In the genomic region with DNA sequence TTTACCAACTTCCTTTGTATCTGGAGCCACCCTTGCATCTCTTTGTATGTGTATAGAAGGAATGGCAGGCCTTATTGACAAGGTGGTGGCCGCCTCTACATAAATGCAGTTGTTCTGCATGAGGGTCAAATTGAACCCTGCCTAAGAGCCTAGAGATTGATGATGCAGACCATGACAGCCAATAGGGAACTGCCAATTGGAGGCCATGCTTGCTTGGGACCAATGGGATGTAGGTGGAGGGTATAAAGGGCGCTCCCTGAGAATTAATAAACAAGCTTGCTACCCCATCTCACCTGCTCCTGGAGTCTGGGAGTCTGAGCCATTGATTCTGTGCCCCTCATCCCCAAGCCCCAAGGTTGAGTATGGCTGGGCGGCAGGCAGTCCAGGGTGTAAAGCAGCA, we compare ENCODE assay signal across 31 mouse cellular contexts.
DNase-seq lines count a peak whose midpoint lies in the region; ATAC-seq and TF ChIP-seq lines count a peak whose summit lies in the region.
"Had no signal": no experiment of that assay in that cellular context is flagged by ENCODE, and none has a peak within 500 bp of the region (broad histone marks: within the 10 kb centered on the region; RNA-seq: fewer than 3 reads in every experiment).

No protein-coding gene starts in this region.

- no peak for TF ChIP-seq POLR2A in CH12.LX (IDR thresholded peaks at IDR 0.05; ENCODE audit: low read depth, low read length)

- TF ChIP-seq CTCF in CH12.LX (conservative IDR thresholded peaks at IDR 0.05 in 1 of 2, IDR thresholded peaks at IDR 0.05 in 1 of 2; ENCODE audit: low read depth in 2 of 2, low read length in 2 of 2): no peak

- H3K36me3 ChIP-seq in hindbrain, embryonic 11.5 days (ENCODE audit: control insufficient read depth, insufficient read depth, low read length): no peaks in the 10 kb centered on the region
- H3K36me3 ChIP-seq in hindbrain, embryonic 14.5 days (replicated peaks; ENCODE audit: control insufficient read depth, insufficient read depth): no peaks in the 10 kb centered on the region
- no peaks in the 10 kb centered on the region for H3K36me3 ChIP-seq in CH12.LX (replicated peaks in 1 of 2; ENCODE audit: control insufficient read depth in 1 of 2, insufficient read depth in 1 of 2, low read length in 1 of 2)
- H3K36me3 ChIP-seq in splenic B cell, adult 2 months (ENCODE audit: control insufficient read depth, insufficient read depth, low read length, poor library complexity, severe bottlenecking): no peaks in the 10 kb centered on the region
- H3K36me3 ChIP-seq: G1E; hindbrain, embryonic 12.5 days; kidney, embryonic 15.5 days; limb, embryonic 12.5 days; liver, embryonic 15.5 days; neural tube, embryonic 12.5 days; stomach, embryonic 15.5 days had no signal

- ATAC-seq in hindbrain, embryonic 11.5 days (ENCODE audit: low FRiP score): no peak
- no peak for ATAC-seq in hindbrain, embryonic 14.5 days (ENCODE audit: low FRiP score)
- ATAC-seq: forebrain, embryonic 13.5 days; inflammation-experienced regulatory T-cells, adult 6 months; midbrain, embryonic 16.5 days had no signal

- H3K9me3 ChIP-seq in hindbrain, embryonic 11.5 days (ENCODE audit: control insufficient read depth, low read length): no peaks in the 10 kb centered on the region
- no peaks in the 10 kb centered on the region for H3K9me3 ChIP-seq in hindbrain, embryonic 14.5 days (ENCODE audit: control insufficient read depth, low read length)
- no peaks in the 10 kb centered on the region for H3K9me3 ChIP-seq in CH12.LX (replicated peaks; ENCODE audit: low read length)
- H3K9me3 ChIP-seq: forebrain, embryonic 13.5 days; hindbrain, embryonic 12.5 days; kidney, embryonic 15.5 days; limb, embryonic 12.5 days; liver, embryonic 15.5 days; neural tube, embryonic 12.5 days; stomach, embryonic 15.5 days had no signal

- no peak overlapping the region for H3K4me3 ChIP-seq in hindbrain, embryonic 11.5 days (ENCODE audit: low read depth, low read length)
- no peak overlapping the region for H3K4me3 ChIP-seq in hindbrain, embryonic 14.5 days (replicated peaks; ENCODE audit: low read length)
- no peak overlapping the region for H3K4me3 ChIP-seq in CH12.LX (replicated peaks in 1 of 3; ENCODE audit: low read depth in 2 of 3, low read length in 2 of 3, poor library complexity in 1 of 3)
- H3K4me3 ChIP-seq: forebrain, embryonic 13.5 days; hindbrain, embryonic 12.5 days; kidney, embryonic 15.5 days; limb, embryonic 12.5 days; liver, embryonic 15.5 days; myocyte; neural tube, embryonic 12.5 days; stomach, embryonic 15.5 days had no signal

- H3K27ac ChIP-seq in hindbrain, embryonic 11.5 days (ENCODE audit: low read depth, low read length): no peak overlapping the region
- H3K27ac ChIP-seq in hindbrain, embryonic 14.5 days: no peak overlapping the region
- no peak overlapping the region for H3K27ac ChIP-seq in CH12.LX (ENCODE audit: insufficient read depth, low read depth)
- H3K27ac ChIP-seq: forebrain, embryonic 13.5 days; hindbrain, embryonic 12.5 days; kidney, embryonic 15.5 days; limb, embryonic 12.5 days; liver, embryonic 15.5 days; neural tube, embryonic 12.5 days; stomach, embryonic 15.5 days had no signal

- no peaks in the 10 kb centered on the region for H3K27me3 ChIP-seq in hindbrain, embryonic 11.5 days (ENCODE audit: control insufficient read depth, insufficient read depth, low read length)
- no peaks in the 10 kb centered on the region for H3K27me3 ChIP-seq in hindbrain, embryonic 14.5 days (ENCODE audit: control insufficient read depth, insufficient read depth, low read length)
- H3K27me3 ChIP-seq in CH12.LX (replicated peaks): no peaks in the 10 kb centered on the region
- H3K27me3 ChIP-seq in splenic B cell, adult 2 months (ENCODE audit: control insufficient read depth, insufficient read depth, low read length, poor library complexity, severe bottlenecking): no peaks in the 10 kb centered on the region
- H3K27me3 ChIP-seq: forebrain, embryonic 13.5 days; hindbrain, embryonic 12.5 days; kidney, embryonic 15.5 days; limb, embryonic 12.5 days; liver, embryonic 15.5 days; neural tube, embryonic 12.5 days; stomach, embryonic 15.5 days had no signal

- H3K4me1 ChIP-seq in hindbrain, embryonic 11.5 days (replicated peaks; ENCODE audit: control insufficient read depth, insufficient read depth, low read length): peaks cover 6% of the 10 kb centered on the region; the same call in 1 of the 2 replicates
- H3K4me1 ChIP-seq in hindbrain, embryonic 14.5 days (replicated peaks; ENCODE audit: control insufficient read depth, insufficient read depth, low read length): peaks cover 24% of the 10 kb centered on the region
- H3K4me1 ChIP-seq in CH12.LX (ENCODE audit: control insufficient read depth in 1 of 2, insufficient read depth in 2 of 2): peaks cover 11 to 52% of the 10 kb centered on the region in 2 experiments

- TF ChIP-seq RAD21 in CH12.LX (IDR thresholded peaks at IDR 0.05; ENCODE audit: low read depth, low read length): no peak

- no peak for TF ChIP-seq EP300 in CH12.LX (IDR thresholded peaks at IDR 0.05; ENCODE audit: low read length)

- no peaks in the 10 kb centered on the region for H3K79me2 ChIP-seq in CH12.LX (replicated peaks; ENCODE audit: control insufficient read depth, extremely low read depth, insufficient read depth, poor library complexity, severe bottlenecking)

- 79% methylated on average over 3 of the region's 3 CpGs for WGBS in hindbrain, embryonic 11.5 days
- 86% methylated on average over 3 of the region's 3 CpGs for WGBS in hindbrain, embryonic 14.5 days

- DNase-seq in hindbrain, embryonic 11.5 days (ENCODE audit: low spot score): peak; percentile 28
- DNase-seq in hindbrain, embryonic 14.5 days (ENCODE audit: low spot score): no peak
- DNase-seq in A20 (ENCODE audit: low read depth, low spot score): peak; percentile 28
- peak; percentile 61 for DNase-seq in CH12.LX (ENCODE audit: extremely low read depth)
- DNase-seq in splenic B cell, adult 2 months (ENCODE audit: low read depth, low spot score): peak; percentile 58
- no peak for DNase-seq in thymus, postnatal 25 days
- DNase-seq: adrenal gland, postnatal 25 days; cerebellum, adult 18-20 months; cerebellum, postnatal 25 days; gastrocnemius, postnatal 14 days; heart, postnatal 14 days; kidney, adult 11 months; kidney, postnatal 25 days; lung, embryonic 14.5 days; lung, postnatal 14 days; right cerebral cortex, adult 18-20 months; right cerebral cortex, postnatal 4 days; thymus, adult 18-20 months; thymus, postnatal 4 days had no signal

- H3K9ac ChIP-seq in hindbrain, embryonic 11.5 days (ENCODE audit: low read depth, low read length): no peak overlapping the region
- no peak overlapping the region for H3K9ac ChIP-seq in hindbrain, embryonic 14.5 days
- no peak overlapping the region for H3K9ac ChIP-seq in CH12.LX (ENCODE audit: insufficient read depth, low read depth)
- H3K9ac ChIP-seq: forebrain, embryonic 13.5 days; hindbrain, embryonic 12.5 days; kidney, embryonic 15.5 days; limb, embryonic 12.5 days; liver, embryonic 15.5 days; lung, embryonic 14.5 days; neural tube, embryonic 12.5 days; stomach, embryonic 15.5 days had no signal

- in situ Hi-C loops in CH12.LX (cut with MboI; ENCODE audit: low pct_ligation_motif_present, low pct_unique_long_range_greater_than_20kb, low sequenced_read_pairs): no loop called here

- no peak overlapping the region for H3K4me2 ChIP-seq in hindbrain, embryonic 11.5 days (replicated peaks; ENCODE audit: low read depth, low read length)
- H3K4me2 ChIP-seq in hindbrain, embryonic 14.5 days (replicated peaks): no peak overlapping the region
- no peak overlapping the region for H3K4me2 ChIP-seq in CH12.LX (ENCODE audit: insufficient read depth, low read depth, poor library complexity, severe bottlenecking)
- H3K4me2 ChIP-seq: forebrain, embryonic 13.5 days; hindbrain, embryonic 12.5 days; kidney, embryonic 15.5 days; limb, embryonic 12.5 days; liver, embryonic 15.5 days; lung, embryonic 14.5 days; midbrain, embryonic 11.5 days; neural tube, embryonic 12.5 days; stomach, embryonic 15.5 days had no signal

- dilution Hi-C loops in CH12.LX (cut with MboI; ENCODE audit: extremely low pct_ligation_motif_present, extremely low pct_unique_long_range_greater_than_20kb, low sequenced_read_pairs): no loop called here

TF ChIP-seq in CH12.LX, 34 proteins besides CTCF, POLR2A, EP300 and RAD21:
- TF ChIP-seq CHD2 (IDR thresholded peaks at IDR 0.05; ENCODE audit: low read length): peak; percentile 96
- no peak for TF ChIP-seq ELF1 (IDR thresholded peaks at IDR 0.05; ENCODE audit: low read depth, low read length)
- peak; percentile 82 for TF ChIP-seq TBP (conservative IDR thresholded peaks at IDR 0.05; ENCODE audit: low read depth, low read length)
TF ChIP-seq in CH12.LX: peak in this region for 2.

Comparison
In these comparisons a context has a peak if more than half of its experiments do, and no peak if none do; other contexts are left out.
1. DNase-seq: peak in hindbrain, embryonic 11.5 days (single experiment), A20 (single experiment), CH12.LX (single experiment) and splenic B cell, adult 2 months (single experiment); none in hindbrain, embryonic 14.5 days (single experiment) and thymus, postnatal 25 days (single experiment).